Mouse (Mus musculus) heart, postnatal 0 days (tissue): ENCODE measurements around the gene Tspan3.

Source experiments
- CTCF ChIP-seq: IDR thresholded peaks from 2 replicates; pipeline ENCODE4 v1.5.1; 2016; ENCODE audit warnings: antibody characterized with exemption, control low read depth, low read depth
- EP300 ChIP-seq: IDR thresholded peaks from 2 replicates; pipeline ENCODE4 v1.6.1; 2016; ENCODE audit warnings: antibody characterized with exemption, low read depth

DNA sequence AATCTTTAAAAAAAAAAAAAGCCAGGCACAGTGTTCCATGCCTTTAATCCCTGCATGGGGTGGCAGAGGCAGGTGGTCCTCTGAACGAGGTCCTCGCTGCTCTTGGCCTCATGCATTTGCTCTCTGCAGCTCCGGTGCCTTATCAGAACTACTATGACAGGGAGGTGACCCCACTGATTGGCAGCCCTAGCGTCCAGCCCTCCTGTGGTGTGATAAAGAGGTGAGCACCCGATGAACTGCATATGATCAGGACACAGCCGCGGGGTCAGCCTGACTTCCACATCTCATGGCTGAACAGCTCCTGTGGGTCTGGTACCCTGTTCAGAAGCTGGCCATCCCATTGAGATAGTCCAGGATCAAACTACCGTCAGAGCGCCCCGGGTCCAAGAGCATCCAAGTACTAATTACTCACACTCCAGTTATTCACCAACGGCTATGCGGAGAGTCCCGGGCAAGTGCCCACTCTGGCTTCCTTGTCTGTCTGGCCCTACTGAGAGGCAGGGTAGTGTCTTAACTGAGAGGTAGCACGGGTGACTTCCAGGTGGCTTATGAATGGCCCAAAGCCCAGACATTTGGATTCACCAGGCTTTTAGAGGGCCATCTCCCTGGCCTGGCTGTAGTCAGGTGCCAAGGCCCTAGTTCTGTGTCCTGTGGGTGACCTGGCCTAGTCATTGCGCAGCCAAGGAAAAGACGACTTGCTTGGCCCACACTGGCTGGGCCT, 38.7 kb downstream of the Tspan3 start:
- TF ChIP-seq CTCF (no peak), EP300 (no peak)
